Mouse (Mus musculus) thymus, postnatal 0 days (tissue): Measurements from ENCODE around the gene Tnk2. TPM values are rescaled to one million over a fixed set of nuclear protein-coding genes. Genes with fewer than 3 reads are reported as not detected.
A peak's percentile ranks its signal among the peaks of the same experiment; 100 is the strongest.

ENCODE experiments used
- DNase-seq: peaks from one replicate; pipeline ENCODE4 v3.0.0-alpha.2; 2015; ENCODE audit warnings: low spot score
- polyA plus RNA-seq: library from polyadenylated mRNA; unstranded; fragments of >200 nt; fragmentation: Nextera tagmentation; extraction: Ambion mirVana; gene quantifications from 2 replicates; pipeline ENCODE4 v1.2.1, GENCODE M21; 2015

The Tnk2 gene
- polyA plus RNA-seq, 1 experiment from 2014 or later = 23.5 TPM

GRCm38 (mm10) chr16:32677040-32677700 is 33.5 kb downstream of the Tnk2 start:
- DNase-seq = no peak

GRCm38 (mm10) chr16:32677903-32678302 is 34.2 kb downstream of the Tnk2 start:
- no peak for DNase-seq

- no peak for DNase-seq
Measured at GRCm38 (mm10) chr16:32678812-32679211, 35.1 kb downstream of the Tnk2 start.

GRCm38 (mm10) chr16:32679976-32680375 is 36.3 kb downstream of the Tnk2 start:
- no peak for DNase-seq

GRCm38 (mm10) chr16:32680806-32681205 is 37.1 kb downstream of the Tnk2 start:
- no peak for DNase-seq

- DNase-seq = peak; percentile 87
Measured at GRCm38 (mm10) chr16:32682194-32682593, 38.5 kb downstream of the Tnk2 start.

- no peak for DNase-seq
Measured at GRCm38 (mm10) chr16:32682841-32683240, 39.2 kb downstream of the Tnk2 start.

- peak; percentile 64 for DNase-seq
Measured at GRCm38 (mm10) chr16:32683343-32683742, 39.7 kb downstream of the Tnk2 start.

- no peak for DNase-seq
Measured at GRCm38 (mm10) chr16:32685405-32685804, 41.7 kb downstream of the Tnk2 start.

GRCm38 (mm10) chr16:32685998-32686397 is 42.3 kb downstream of the Tnk2 start:
- no peak for DNase-seq

GRCm38 (mm10) chr16:32687221-32687620 is 43.5 kb downstream of the Tnk2 start:
- DNase-seq = no peak

GRCm38 (mm10) chr16:32688770-32689169 is 45.1 kb downstream of the Tnk2 start:
- DNase-seq = no peak

GRCm38 (mm10) chr16:32689501-32689900 is 45.8 kb downstream of the Tnk2 start:
- DNase-seq = peak; percentile 81

GRCm38 (mm10) chr16:32696841-32697464 is 53.3 kb downstream of the Tnk2 start:
- DNase-seq = peak; percentile 63

GRCm38 (mm10) chr16:32697665-32698446 is 54.2 kb downstream of the Tnk2 start:
- DNase-seq = peak; percentile 45

- no peak for DNase-seq
Measured at GRCm38 (mm10) chr16:32698550-32698949, 54.9 kb downstream of the Tnk2 start.

- no peak for DNase-seq
Measured at GRCm38 (mm10) chr16:32703312-32703912, 59.7 kb downstream of the Tnk2 start.

GRCm38 (mm10) chr16:32705606-32706005 is 61.9 kb downstream of the Tnk2 start:
- no peak for DNase-seq

GRCm38 (mm10) chr16:32707111-32707823 is 63.6 kb downstream of the Tnk2 start:
- no peak for DNase-seq

GRCm38 (mm10) chr16:32707824-32708456 is 64.3 kb downstream of the Tnk2 start:
- DNase-seq = peak; percentile 18
